Mouse (Mus musculus) heart, postnatal 0 days (tissue): Measurements from ENCODE around the gene Anapc1.

ENCODE experiments used
- CTCF ChIP-seq: IDR thresholded peaks from 2 replicates; pipeline ENCODE4 v1.5.1; 2016; ENCODE audit warnings: antibody characterized with exemption, control low read depth, low read depth
- EP300 ChIP-seq: IDR thresholded peaks from 2 replicates; pipeline ENCODE4 v1.6.1; 2016; ENCODE audit warnings: antibody characterized with exemption, low read depth

DNA sequence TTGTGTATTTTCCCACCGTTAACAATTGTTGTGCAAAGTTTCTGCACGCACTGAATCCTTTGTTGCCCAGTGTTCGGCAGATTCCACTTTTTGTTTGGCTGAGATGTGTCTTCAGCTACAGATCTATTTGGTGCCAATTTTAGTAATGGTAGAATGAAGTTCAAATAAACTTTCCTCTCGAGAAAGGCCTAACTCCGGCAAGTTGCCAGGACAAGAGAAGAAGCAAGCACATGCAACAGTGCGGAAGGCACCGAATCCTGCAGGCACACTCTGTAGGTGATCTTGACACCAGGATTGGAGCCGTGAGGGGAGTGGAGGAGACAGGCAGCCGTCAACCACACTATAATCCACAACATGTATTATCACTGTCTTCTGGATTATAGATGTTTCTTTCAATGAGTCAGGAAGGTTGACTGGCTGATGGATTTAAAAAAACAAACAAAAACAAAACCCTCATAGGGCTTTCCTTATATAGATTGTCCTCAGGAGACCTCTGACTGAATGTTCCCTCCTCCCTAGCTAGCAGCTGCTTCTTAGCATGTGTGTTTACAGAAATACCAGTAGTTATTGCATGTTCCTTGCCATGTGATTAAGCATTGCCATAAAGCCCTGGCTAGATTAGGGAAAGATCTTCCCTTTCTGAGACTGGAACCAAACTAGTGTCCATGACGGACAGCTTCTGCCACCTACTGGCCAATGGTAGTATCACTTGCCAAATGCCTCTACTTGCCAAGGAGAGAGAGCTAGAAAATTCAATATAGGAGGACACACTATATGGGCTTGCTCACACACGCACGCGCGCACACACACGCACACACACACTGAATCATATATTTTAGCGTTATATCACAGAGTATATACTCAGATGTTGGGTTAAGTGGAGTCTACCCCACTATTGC, 114.2 kb downstream of the Anapc1 start:
- TF ChIP-seq CTCF (peak; percentile 99), EP300 (no peak)
